Mouse (Mus musculus) G1E (cell line): ENCODE results near the gene Polr3gl.

Experiments used
- CTCF ChIP-seq: IDR thresholded peaks from 2 replicates; pipeline ENCODE4 v1.5.1; 2012; ENCODE audit warnings: low read depth, low read length, inconsistent platforms, mixed read lengths
- GATA1 ChIP-seq: IDR thresholded peaks from 2 replicates; pipeline ENCODE4 v1.6.1; 2012; ENCODE audit warnings: borderline replicate concordance, low read length, inconsistent platforms, mixed read lengths
- GATA2 ChIP-seq: IDR thresholded peaks from 2 replicates; pipeline ENCODE4 v1.6.1; 2012; ENCODE audit warnings: low read depth, low read length, inconsistent platforms, borderline replicate concordance
- TAL1 ChIP-seq: conservative IDR thresholded peaks from 2 replicates; pipeline ENCODE4 v1.6.1; 2012; ENCODE audit warnings: low read depth, low read length, inconsistent platforms, mixed read lengths

- no peak for TF ChIP-seq TAL1
- no peak for TF ChIP-seq CTCF
- TF ChIP-seq GATA2, result no peak
- no peak for TF ChIP-seq GATA1
Observed at GRCm38 (mm10) chr3:96599069-96599393, 5.0 kb upstream of the Polr3gl start.
